Mouse (Mus musculus): ENCODE measurements around the gene Rps16. TPM values are rescaled to one million over a fixed set of nuclear protein-coding genes. Genes with fewer than 3 reads are reported as not detected.

Rps16 gene
- polyA plus RNA-seq, 1 experiment from 2014 or later, result 438 TPM

Other genes with a start within 250 kb of the Rps16 start
- 0.05 and 0.06 TPM in 2 replicates for gene 9530053A07Rik, start 221.2 kb upstream of the Rps16 start, polyA plus RNA-seq (2015; fragmentation: Nextera tagmentation; extraction: Ambion mirVana)
- 75.6 and 78.4 TPM in 2 replicates for gene Fbl, start 180.9 kb upstream of the Rps16 start, polyA plus RNA-seq (2015; fragmentation: Nextera tagmentation; extraction: Ambion mirVana)
- gene Dyrk1b, start 171.2 kb upstream of the Rps16 start, polyA plus RNA-seq (2015; fragmentation: Nextera tagmentation; extraction: Ambion mirVana), result 16.3 and 18.1 TPM in 2 replicates
- gene Eid2, start 82.8 kb upstream of the Rps16 start, polyA plus RNA-seq (2015; fragmentation: Nextera tagmentation; extraction: Ambion mirVana), result 16.4 and 21.0 TPM in 2 replicates
- gene Eid2b, start 72.9 kb upstream of the Rps16 start, polyA plus RNA-seq (2015; fragmentation: Nextera tagmentation; extraction: Ambion mirVana), result 44.1 and 45.1 TPM in 2 replicates
- 0.92 and 1.3 TPM in 2 replicates for gene Selenov, start 59.5 kb upstream of the Rps16 start, polyA plus RNA-seq (2015; fragmentation: Nextera tagmentation; extraction: Ambion mirVana)
- 22.6 and 23.1 TPM in 2 replicates for gene Dll3, start 48.4 kb upstream of the Rps16 start, polyA plus RNA-seq (2015; fragmentation: Nextera tagmentation; extraction: Ambion mirVana)
- 129 and 136 TPM in 2 replicates for gene Timm50, start 38.6 kb upstream of the Rps16 start, polyA plus RNA-seq (2015; fragmentation: Nextera tagmentation; extraction: Ambion mirVana)
- 111 and 112 TPM in 2 replicates for gene Supt5, start 11.9 kb upstream of the Rps16 start, polyA plus RNA-seq (2015; fragmentation: Nextera tagmentation; extraction: Ambion mirVana)
- 28.8 and 32.5 TPM in 2 replicates for gene Plekhg2, start 21.9 kb downstream of the Rps16 start, polyA plus RNA-seq (2015; fragmentation: Nextera tagmentation; extraction: Ambion mirVana)
- 3.2 and 3.3 TPM in 2 replicates for gene Zfp36, start 29.6 kb downstream of the Rps16 start, polyA plus RNA-seq (2015; fragmentation: Nextera tagmentation; extraction: Ambion mirVana)
- gene Med29, start 42.1 kb downstream of the Rps16 start, polyA plus RNA-seq (2015; fragmentation: Nextera tagmentation; extraction: Ambion mirVana), result 46.6 and 47.0 TPM in 2 replicates
- 92.5 and 110 TPM in 2 replicates for gene Paf1, start 42.3 kb downstream of the Rps16 start, polyA plus RNA-seq (2015; fragmentation: Nextera tagmentation; extraction: Ambion mirVana)
- 3.2 and 3.4 TPM in 2 replicates for gene Gmfg, start 86.8 kb downstream of the Rps16 start, polyA plus RNA-seq (2015; fragmentation: Nextera tagmentation; extraction: Ambion mirVana)
- gene Lrfn1, start 101.3 kb downstream of the Rps16 start, polyA plus RNA-seq (2015; fragmentation: Nextera tagmentation; extraction: Ambion mirVana), result 20.9 and 23.0 TPM in 2 replicates
- gene Ifnl2, start 159.8 kb downstream of the Rps16 start, polyA plus RNA-seq (2015; fragmentation: Nextera tagmentation; extraction: Ambion mirVana), result not detected in 2 replicates
- not detected in 2 replicates for gene Ifnl3, start 172.2 kb downstream of the Rps16 start, polyA plus RNA-seq (2015; fragmentation: Nextera tagmentation; extraction: Ambion mirVana)
- gene Sycn, start 190.2 kb downstream of the Rps16 start, polyA plus RNA-seq (2015; fragmentation: Nextera tagmentation; extraction: Ambion mirVana), result not detected in 2 replicates
- gene Nccrp1, start 196.6 kb downstream of the Rps16 start, polyA plus RNA-seq (2015; fragmentation: Nextera tagmentation; extraction: Ambion mirVana), result 0.14 and 0.18 TPM in 2 replicates
- 22.8 and 24.8 TPM in 2 replicates for gene Samd4b, start 247.5 kb downstream of the Rps16 start, polyA plus RNA-seq (2015; fragmentation: Nextera tagmentation; extraction: Ambion mirVana)
- gene Pak4, start 247.5 kb downstream of the Rps16 start, polyA plus RNA-seq (2015; fragmentation: Nextera tagmentation; extraction: Ambion mirVana), result 20.9 and 21.6 TPM in 2 replicates

Measured in midbrain, embryonic 15.5 days (tissue).